Mouse (Mus musculus) testis, adult 2 months (tissue): ENCODE data around the gene Gpr183. TPM values are rescaled to one million over a fixed set of nuclear protein-coding genes. Genes with fewer than 3 reads are reported as not detected.

ENCODE experiments used
- H3K27ac ChIP-seq: fragments of 200-500 bp; 2 replicates; pipeline ENCODE4 v1.5.1; 2012; ENCODE audit warnings: low read depth, low read length; ENCODE audit not compliant: control insufficient read depth, insufficient read depth
- H3K27me3 ChIP-seq: fragments of 200-500 bp; 2 replicates; pipeline ENCODE4 v1.6.1; 2012; ENCODE audit warnings: mild to moderate bottlenecking, low read length, moderate library complexity; ENCODE audit not compliant: control insufficient read depth, insufficient read depth
- H3K36me3 ChIP-seq: fragments of 200-500 bp; 2 replicates; pipeline ENCODE4 v1.6.1; 2012; ENCODE audit warnings: mild to moderate bottlenecking, low read length; ENCODE audit not compliant: control insufficient read depth, insufficient read depth
- H3K4me1 ChIP-seq: fragments of 200-500 bp; 2 replicates; pipeline ENCODE4 v1.6.1; 2012; ENCODE audit warnings: low read length; ENCODE audit not compliant: control insufficient read depth, insufficient read depth
- H3K4me3 ChIP-seq: fragments of 200-500 bp; 2 replicates; pipeline ENCODE4 v1.5.1; 2012; ENCODE audit warnings: low read depth, mild to moderate bottlenecking, low read length, moderate library complexity, mixed read lengths; ENCODE audit not compliant: control insufficient read depth
- CTCF ChIP-seq: fragments of 200-500 bp; IDR thresholded peaks from 2 replicates; pipeline ENCODE4 v1.5.1; 2012; ENCODE audit warnings: low read depth, mild to moderate bottlenecking, inconsistent platforms, low read length, moderate library complexity; ENCODE audit not compliant: control insufficient read depth, insufficient read depth, insufficient replicate concordance
- POLR2A ChIP-seq: fragments of 200-500 bp; IDR thresholded peaks from 2 replicates; pipeline ENCODE4 v1.6.1; 2012; ENCODE audit warnings: low read depth, mild to moderate bottlenecking, inconsistent platforms, low read length, moderate library complexity; ENCODE audit not compliant: control insufficient read depth
- polyA plus RNA-seq: library from polyadenylated mRNA; depleted of rRNA; stranded (reverse); fragments of >200 nt; gene quantifications from 2 replicates; pipeline ENCODE4 v1.2.3, GENCODE M21; 2012

Gpr183 gene
- polyA plus RNA-seq, 1 experiment, result 0.15 TPM

- Histone ChIP-seq H3K27ac (no peak overlapping the region), H3K4me3 (no peak overlapping the region), H3K36me3 (no peaks in the 10 kb centered on the region), H3K27me3 (no peaks in the 10 kb centered on the region), H3K4me1 (peaks cover 3% of the 10 kb centered on the region; the same call in 1 of the 2 replicates)
- TF ChIP-seq CTCF (no peak), POLR2A (no peak)
Observed at GRCm38 (mm10) chr14:121929243-121929951, 35.6 kb downstream of the Gpr183 start.

GRCm38 (mm10) chr14:121928375-121929137 lies 36.4 kb downstream of the Gpr183 start:
- TF ChIP-seq CTCF (no peak), POLR2A (no peak)
- Histone ChIP-seq H3K27me3 (no peaks in the 10 kb centered on the region), H3K4me3 (no peak overlapping the region), H3K36me3 (no peaks in the 10 kb centered on the region), H3K27ac (no peak overlapping the region), H3K4me1 (peaks cover 3% of the 10 kb centered on the region)

DNA sequence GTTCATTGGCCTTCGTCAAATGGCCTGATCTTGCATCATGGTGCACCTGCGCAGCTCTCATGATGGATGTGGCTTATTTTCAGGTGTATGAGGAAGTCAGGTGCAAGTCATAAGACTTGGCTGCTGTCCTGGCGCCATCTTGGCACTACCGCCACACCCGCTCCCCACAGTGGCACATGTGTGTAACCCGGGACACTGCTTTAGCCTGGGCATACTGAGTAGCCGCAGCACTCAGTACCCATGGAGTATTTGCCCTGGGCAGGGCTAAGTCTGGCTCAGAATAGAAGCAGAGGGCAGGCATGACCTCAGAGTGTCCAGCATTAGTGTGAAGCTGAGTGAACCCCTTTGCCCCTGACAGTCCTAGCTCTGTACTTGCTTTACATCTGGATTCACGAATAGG lies 37.5 kb downstream of the Gpr183 start:
- TF ChIP-seq POLR2A (no peak), CTCF (no peak)
- peaks cover 3% of the 10 kb centered on the region for H3K4me1 ChIP-seq
- H3K4me3 ChIP-seq, result no peak overlapping the region
- no peaks in the 10 kb centered on the region for H3K36me3 ChIP-seq
- H3K27ac ChIP-seq, result no peak overlapping the region
- H3K27me3 ChIP-seq, result no peaks in the 10 kb centered on the region

GRCm38 (mm10) chr14:121926901-121927300 lies 38.1 kb downstream of the Gpr183 start:
- Histone ChIP-seq H3K27ac (no peak overlapping the region), H3K27me3 (no peaks in the 10 kb centered on the region), H3K36me3 (no peaks in the 10 kb centered on the region), H3K4me1 (peaks cover 3% of the 10 kb centered on the region), H3K4me3 (no peak overlapping the region)
- TF ChIP-seq CTCF, result no peak

- H3K36me3 ChIP-seq, result no peaks in the 10 kb centered on the region
- H3K27me3 ChIP-seq, result no peaks in the 10 kb centered on the region
- H3K4me3 ChIP-seq, result no peak overlapping the region
- H3K4me1 ChIP-seq, result peaks cover 3% of the 10 kb centered on the region
- no peak overlapping the region for H3K27ac ChIP-seq
- TF ChIP-seq POLR2A (no peak), CTCF (no peak)
Observed at GRCm38 (mm10) chr14:121924876-121925275, 40.1 kb downstream of the Gpr183 start.

DNA sequence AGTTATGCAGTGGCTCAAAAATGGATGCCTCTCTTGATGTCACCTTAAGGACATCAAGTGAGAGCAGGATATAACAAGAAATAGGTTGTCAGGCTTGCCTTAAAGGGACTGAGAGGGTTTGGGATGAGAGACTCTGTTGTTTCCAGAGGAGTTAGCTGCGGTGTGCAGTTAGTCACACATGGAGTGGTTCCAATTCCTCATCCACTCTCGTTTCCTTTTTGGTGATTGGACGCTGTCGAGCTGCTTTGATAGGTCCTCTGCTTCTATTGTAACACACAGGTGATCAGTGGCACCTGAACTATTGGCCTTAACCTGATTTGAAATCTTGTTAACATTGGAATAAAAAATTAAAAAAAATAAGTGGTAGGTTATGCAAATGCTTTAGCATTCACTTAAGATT lies 42.3 kb downstream of the Gpr183 start:
- H3K27me3 ChIP-seq, result no peaks in the 10 kb centered on the region
- TF ChIP-seq POLR2A (no peak), CTCF (no peak)
- no peak overlapping the region for H3K4me3 ChIP-seq
- peaks cover 3% of the 10 kb centered on the region for H3K4me1 ChIP-seq
- no peak overlapping the region for H3K27ac ChIP-seq
- no peaks in the 10 kb centered on the region for H3K36me3 ChIP-seq

- Histone ChIP-seq H3K27me3 (no peaks in the 10 kb centered on the region), H3K36me3 (no peaks in the 10 kb centered on the region), H3K4me1 (peaks cover 3% of the 10 kb centered on the region), H3K27ac (no peak overlapping the region), H3K4me3 (no peak overlapping the region)
- TF ChIP-seq POLR2A (no peak), CTCF (no peak)
Observed at GRCm38 (mm10) chr14:121922016-121922415, 43.0 kb downstream of the Gpr183 start.
